Mouse (Mus musculus) lung, embryonic 16.5 days (tissue): Measurements from ENCODE around the gene Gramd1a. TPM values are rescaled to one million over a fixed set of nuclear protein-coding genes. Genes with fewer than 3 reads are reported as not detected.

Experiments
- ATAC-seq: fragments of 200-750 bp; cut with Nextera tagmentation; 2 replicates; pipeline ENCODE4 v1.8.0; 2017; ENCODE audit warnings: low read depth, mild to moderate bottlenecking, moderate library complexity
- H3K27ac ChIP-seq: fragments of 300-500 bp; sonication (generic); 2 replicates; pipeline ENCODE4 v1.5.1; 2014; ENCODE audit warnings: mild to moderate bottlenecking, control low read depth, low read length
- H3K27me3 ChIP-seq: fragments of 300-500 bp; sonication (generic); 2 replicates; pipeline ENCODE4 v1.6.1; 2014; ENCODE audit warnings: low read depth, low read length, mixed read lengths; ENCODE audit not compliant: control insufficient read depth, insufficient read depth
- H3K36me3 ChIP-seq: fragments of 300-500 bp; sonication (generic); 2 replicates; pipeline ENCODE4 v1.6.1; 2014; ENCODE audit warnings: low read length; ENCODE audit not compliant: control insufficient read depth, insufficient read depth
- H3K4me1 ChIP-seq: fragments of 300-500 bp; sonication (generic); replicated peaks from 2 replicates; pipeline ENCODE4 v1.6.1; 2014; ENCODE audit warnings: low read length, mixed read lengths; ENCODE audit not compliant: control insufficient read depth, insufficient read depth
- H3K4me2 ChIP-seq: fragments of 300-500 bp; sonication (generic); 2 replicates; pipeline ENCODE4 v1.6.1; 2014; ENCODE audit warnings: low read depth, low read length, control low read depth
- H3K4me3 ChIP-seq: fragments of 300-500 bp; sonication (generic); 2 replicates; pipeline ENCODE4 v1.5.1; 2014; ENCODE audit warnings: mild to moderate bottlenecking, low read length, control low read depth
- H3K9ac ChIP-seq: fragments of 300-500 bp; sonication (generic); 2 replicates; pipeline ENCODE4 v1.6.1; 2014; ENCODE audit warnings: low read length, control low read depth
- H3K9me3 ChIP-seq: fragments of 300-500 bp; sonication (generic); 2 replicates; pipeline ENCODE4 v1.6.1; 2016; ENCODE audit warnings: low read length; ENCODE audit not compliant: control insufficient read depth
- WGBS: fragments of 180-500 bp; shearing (Covaris S2); extraction: QIAGEN DNeasy Blood & Tissue Kit; methylation state at CpG from one replicate; pipeline ENCODE4 v1.1.7; 2014; 5-methylcytosine and 5-hydroxymethylcytosine counted together
- polyA plus RNA-seq: library from polyadenylated mRNA; unstranded; fragments of >200 nt; fragmentation: Nextera tagmentation; extraction: Ambion mirVana; gene quantifications from 2 replicates; pipeline ENCODE4 v1.2.1, GENCODE M21; 2015

Gramd1a gene
- polyA plus RNA-seq = 68.1 and 72.2 TPM in 2 replicates

DNA sequence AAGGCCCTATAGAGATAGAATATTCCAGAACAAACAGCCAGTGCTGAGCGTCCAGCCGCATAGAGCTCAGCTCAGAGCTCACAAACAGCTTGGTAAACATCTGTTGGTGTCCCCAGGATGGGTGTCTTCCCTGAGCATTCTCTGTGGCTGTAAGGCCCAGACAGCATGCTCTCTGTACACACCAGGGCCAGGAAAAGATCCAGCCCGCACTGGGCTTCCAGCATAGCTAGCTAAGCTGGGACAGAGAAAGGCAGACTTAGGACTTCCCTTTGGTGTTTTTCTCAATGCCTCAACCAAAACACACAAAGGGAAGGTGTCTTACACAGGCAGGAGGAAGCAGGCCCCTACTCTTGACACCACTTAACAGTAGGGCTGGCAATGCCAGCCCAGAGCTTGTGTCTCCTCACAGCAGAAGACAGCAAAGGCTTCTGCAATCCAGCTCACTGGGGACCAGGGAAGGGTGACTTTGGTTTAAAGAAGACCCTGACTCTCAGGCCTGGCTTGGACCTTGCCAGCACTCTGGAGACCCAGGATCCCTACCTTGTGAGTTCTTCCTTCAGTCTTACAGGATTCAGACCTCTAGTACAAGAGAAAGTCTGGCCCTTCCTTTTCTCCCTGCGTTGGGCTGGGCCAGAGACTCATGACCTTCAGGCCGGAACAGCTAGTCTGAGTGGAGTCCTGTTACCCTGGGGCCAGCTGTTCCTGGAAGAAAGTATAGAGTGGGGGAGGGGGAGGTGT, at the start of gene Gramd1a:
Gramd1a (minus strand) TSS at position 601 of the 738 bp plus-strand sequence.
- Histone ChIP-seq H3K4me1 (peaks cover 19% of the 10 kb centered on the region), H3K27me3 (no peaks in the 10 kb centered on the region), H3K4me3 (no peak within 1 kb of the TSS), H3K4me2 (peak within 1 kb of the TSS; percentile 13; the same call in 1 of the 2 replicates), H3K36me3 (no peaks in the 10 kb centered on the region), H3K27ac (peak within 1 kb of the TSS; percentile 34), H3K9me3 (no peaks in the 10 kb centered on the region), H3K9ac (peak within 1 kb of the TSS; percentile 13; the same call in 1 of the 2 replicates)
- WGBS = 58% methylated on average over 5 of the region's 5 CpGs
- ATAC-seq = no peak

DNA sequence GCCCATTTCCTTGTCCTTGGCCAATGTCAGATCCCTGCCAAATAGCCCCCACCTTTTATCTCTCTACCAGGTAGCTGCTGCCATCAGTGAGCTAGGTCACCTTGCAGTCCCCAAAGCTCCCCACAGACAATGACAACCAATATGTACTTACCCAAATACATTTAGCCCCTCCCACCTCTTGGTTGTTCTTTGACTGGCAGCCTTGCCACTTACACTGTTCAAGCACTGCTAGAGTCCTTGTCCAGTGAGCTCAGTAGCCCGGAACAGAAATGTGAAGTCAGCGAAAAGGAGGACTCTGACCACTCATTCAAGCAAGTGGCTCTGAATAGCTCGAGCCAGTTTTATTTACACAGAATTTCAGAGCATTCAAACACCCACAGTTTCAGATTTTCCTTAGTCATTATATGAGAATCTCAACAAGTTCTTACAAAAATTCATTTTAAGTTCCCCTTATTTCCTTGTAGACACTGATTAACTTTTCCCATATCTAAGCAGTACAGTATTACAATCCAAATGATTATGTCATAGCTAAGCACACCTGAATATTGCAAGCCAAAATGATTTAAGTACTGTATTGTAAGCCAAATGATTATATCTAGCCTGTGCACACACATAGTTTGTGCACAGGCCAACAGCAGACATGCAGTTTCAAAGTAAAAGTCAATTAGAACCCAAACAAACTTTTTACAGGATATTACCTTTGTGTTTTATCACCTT, 40.1 kb upstream of the Gramd1a start:
- Histone ChIP-seq H3K27ac (no peak overlapping the region), H3K4me1 (no peaks in the 10 kb centered on the region), H3K9ac (no peak overlapping the region), H3K27me3 (no peaks in the 10 kb centered on the region), H3K36me3 (no peaks in the 10 kb centered on the region), H3K4me3 (no peak overlapping the region), H3K4me2 (no peak overlapping the region), H3K9me3 (no peaks in the 10 kb centered on the region)
- peak; percentile 68 for ATAC-seq
- WGBS = 42% methylated on average over 3 of the region's 3 CpGs

DNA sequence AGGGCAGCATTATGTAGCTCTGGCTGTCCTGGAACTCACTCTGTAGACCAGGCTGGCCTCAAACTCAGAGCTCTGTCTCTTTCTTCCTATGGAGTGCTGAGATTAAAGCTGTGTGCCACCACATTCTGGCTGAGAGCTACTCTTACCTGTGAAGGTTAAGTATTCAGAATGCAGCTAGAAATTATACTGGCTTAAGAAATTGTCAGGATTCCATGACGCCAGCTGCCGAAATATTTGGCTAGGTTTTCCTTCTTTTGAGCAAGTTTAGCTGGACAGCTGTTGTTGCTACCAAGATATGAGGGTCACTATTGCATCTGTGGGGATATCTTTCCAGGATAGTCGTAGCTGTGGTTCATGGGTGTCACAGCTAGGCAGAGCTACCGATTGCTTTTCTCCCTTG, 29.0 kb upstream of the Gramd1a start:
- WGBS = 66% methylated on average over 4 of the region's 4 CpGs
- Histone ChIP-seq H3K27ac (no peak overlapping the region), H3K9me3 (no peaks in the 10 kb centered on the region), H3K4me3 (no peak overlapping the region), H3K9ac (no peak overlapping the region), H3K27me3 (no peaks in the 10 kb centered on the region), H3K4me2 (no peak overlapping the region), H3K36me3 (no peaks in the 10 kb centered on the region), H3K4me1 (no peaks in the 10 kb centered on the region)
- ATAC-seq = no peak

DNA sequence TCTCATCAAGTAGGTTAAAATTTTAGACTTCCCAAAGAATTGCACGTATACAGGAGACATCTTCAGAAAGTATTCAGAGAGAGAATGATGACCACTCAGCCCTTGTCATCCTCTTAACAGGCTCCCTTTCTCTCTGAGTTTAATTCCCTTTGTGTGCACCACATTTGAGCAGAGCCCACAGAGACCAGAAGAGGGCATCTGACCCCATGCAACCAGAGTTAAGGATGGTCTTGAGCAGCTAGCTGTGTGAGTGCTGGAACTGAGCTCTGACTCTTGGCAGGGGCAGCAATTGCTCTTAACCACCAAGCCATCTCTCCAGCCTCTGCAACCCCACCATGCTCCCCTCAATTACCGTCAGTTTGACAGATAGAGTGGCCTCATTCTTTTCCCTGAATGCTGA, 27.2 kb upstream of the Gramd1a start:
- WGBS = 26% methylated on average over 2 of the region's 2 CpGs
- H3K27ac ChIP-seq = no peak overlapping the region

DNA sequence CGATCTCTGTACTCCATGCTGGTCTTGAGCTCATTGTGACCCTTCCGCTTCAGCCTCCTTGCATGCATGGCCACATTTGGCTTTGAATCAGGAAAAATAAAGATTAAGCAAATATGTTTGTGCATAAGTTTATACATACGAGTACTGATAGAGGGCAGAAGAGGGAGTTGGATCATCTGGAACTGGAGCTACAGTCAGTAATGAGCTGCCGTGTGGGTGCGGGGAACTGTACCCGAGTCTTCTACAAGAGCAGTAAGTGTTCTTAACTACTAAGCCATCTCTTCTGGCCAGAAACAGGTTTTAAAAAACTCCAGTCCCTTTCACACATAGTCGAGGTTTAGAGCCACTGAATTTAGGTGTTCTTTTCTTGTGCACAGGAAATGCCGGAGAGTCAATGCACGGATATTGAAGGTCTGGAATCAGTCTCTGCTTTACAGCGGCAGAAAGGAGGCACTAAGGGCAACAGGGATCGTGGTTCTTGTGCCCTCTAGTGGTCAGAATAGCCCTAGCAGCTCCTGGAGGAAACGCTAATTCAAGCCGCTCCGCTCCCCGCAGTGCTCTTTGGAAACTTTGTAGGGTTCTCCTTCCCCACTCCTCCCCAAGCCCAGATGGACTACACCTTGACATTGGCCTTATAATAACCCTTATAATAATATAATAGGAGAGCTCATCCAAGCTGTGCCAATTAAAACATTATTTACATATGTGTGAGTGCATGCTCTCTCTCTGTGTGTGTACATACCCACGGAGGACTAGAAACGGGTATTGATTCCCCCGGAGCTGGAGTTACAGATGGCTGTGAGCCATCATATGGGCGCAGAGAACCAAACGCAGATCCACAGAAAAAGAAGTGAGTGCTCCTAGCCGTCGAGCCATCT, 21.4 kb upstream of the Gramd1a start:
- Histone ChIP-seq H3K4me1 (no peaks in the 10 kb centered on the region), H3K36me3 (no peaks in the 10 kb centered on the region), H3K9me3 (no peaks in the 10 kb centered on the region), H3K9ac (no peak overlapping the region), H3K27ac (no peak overlapping the region), H3K4me2 (peak overlapping the region; percentile 42), H3K27me3 (no peaks in the 10 kb centered on the region; the same call in 1 of the 2 replicates), H3K4me3 (peak overlapping the region; percentile 15; the same call in 1 of the 2 replicates)
- peak; percentile 78 for ATAC-seq
- WGBS = 17% methylated on average over 22 of the region's 22 CpGs

More for the DNA sequence above, 27.2 kb upstream of the Gramd1a start:
- Histone ChIP-seq H3K4me2 (no peak overlapping the region), H3K9ac (no peak overlapping the region), H3K9me3 (no peaks in the 10 kb centered on the region), H3K36me3 (no peaks in the 10 kb centered on the region), H3K4me1 (no peaks in the 10 kb centered on the region), H3K4me3 (no peak overlapping the region), H3K27me3 (no peaks in the 10 kb centered on the region)
- no peak for ATAC-seq

DNA sequence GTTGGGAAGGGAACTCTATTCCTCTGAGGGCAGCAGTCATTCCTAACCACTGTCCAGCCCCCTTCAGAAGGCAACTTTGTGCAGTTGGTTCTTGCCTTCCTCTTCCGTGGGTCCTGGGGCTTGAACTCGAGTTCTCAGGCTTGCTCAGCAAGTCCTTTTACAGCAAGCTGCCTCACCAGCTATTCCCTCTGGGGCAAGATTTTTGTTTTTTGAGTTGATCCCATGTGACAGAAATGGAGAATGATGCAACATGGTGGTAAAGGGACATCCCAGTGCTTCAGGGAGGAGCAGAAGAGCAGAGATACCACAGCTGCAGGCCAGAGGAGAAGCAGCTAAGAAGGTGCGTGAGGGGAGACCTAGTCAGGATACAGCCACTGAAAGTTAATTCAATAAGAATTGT, 19.4 kb upstream of the Gramd1a start:
- H3K36me3 ChIP-seq = no peaks in the 10 kb centered on the region
- no peak overlapping the region for H3K9ac ChIP-seq
- no peaks in the 10 kb centered on the region; the same call in 1 of the 2 replicates for H3K27me3 ChIP-seq
- H3K4me1 ChIP-seq = no peaks in the 10 kb centered on the region
- H3K27ac ChIP-seq = no peak overlapping the region
- no peak overlapping the region for H3K4me2 ChIP-seq
- no peak overlapping the region for H3K4me3 ChIP-seq
- 77% methylated on average over 3 of the region's 3 CpGs for WGBS
- ATAC-seq = no peak
- H3K9me3 ChIP-seq = no peaks in the 10 kb centered on the region

DNA sequence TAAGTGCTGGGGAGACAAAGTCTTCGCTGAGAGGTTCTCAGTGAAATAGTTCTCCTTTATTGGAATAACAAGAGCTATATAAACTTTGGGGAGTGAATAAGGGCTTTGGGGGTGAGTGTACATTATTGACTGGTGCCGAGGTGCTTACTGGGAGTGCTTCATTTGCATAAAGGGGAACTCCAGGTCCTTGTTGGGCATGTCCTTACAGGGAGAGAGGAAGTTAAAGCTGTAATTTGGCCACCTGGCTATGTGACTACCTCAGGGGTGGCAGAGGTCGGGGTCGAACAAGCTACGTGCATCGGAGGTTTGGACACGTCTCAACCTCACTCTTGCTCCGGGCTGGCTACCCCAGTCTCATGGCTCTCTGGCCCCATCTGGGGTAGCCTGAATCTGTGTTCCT, 18.8 kb upstream of the Gramd1a start:
- Histone ChIP-seq H3K27ac (no peak overlapping the region), H3K27me3 (no peaks in the 10 kb centered on the region; the same call in 1 of the 2 replicates), H3K9me3 (no peaks in the 10 kb centered on the region), H3K4me2 (no peak overlapping the region), H3K36me3 (no peaks in the 10 kb centered on the region), H3K9ac (no peak overlapping the region), H3K4me1 (no peaks in the 10 kb centered on the region), H3K4me3 (no peak overlapping the region)
- no peak for ATAC-seq
- WGBS = 67% methylated on average over 8 of the region's 8 CpGs

DNA sequence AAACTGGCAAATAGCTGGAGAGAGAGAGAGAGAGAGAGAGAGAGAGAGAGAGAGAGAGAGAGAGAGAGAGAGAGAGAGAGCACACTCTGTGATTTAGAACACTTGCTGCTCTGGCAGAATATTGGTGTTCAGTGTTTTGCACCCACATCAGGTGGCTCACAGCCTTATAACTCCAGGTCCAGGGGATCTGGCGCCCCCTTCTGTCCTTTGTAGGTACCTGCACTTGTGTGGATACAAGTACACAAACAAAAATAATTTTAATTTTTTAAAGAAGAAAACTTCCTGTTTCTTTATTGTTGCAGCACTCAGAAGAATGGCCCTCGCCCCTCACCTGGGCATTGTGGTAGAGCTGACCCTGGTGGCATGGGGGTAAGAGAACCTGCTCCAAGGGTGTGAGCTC, 16.5 kb upstream of the Gramd1a start:
- no peak for ATAC-seq

DNA sequence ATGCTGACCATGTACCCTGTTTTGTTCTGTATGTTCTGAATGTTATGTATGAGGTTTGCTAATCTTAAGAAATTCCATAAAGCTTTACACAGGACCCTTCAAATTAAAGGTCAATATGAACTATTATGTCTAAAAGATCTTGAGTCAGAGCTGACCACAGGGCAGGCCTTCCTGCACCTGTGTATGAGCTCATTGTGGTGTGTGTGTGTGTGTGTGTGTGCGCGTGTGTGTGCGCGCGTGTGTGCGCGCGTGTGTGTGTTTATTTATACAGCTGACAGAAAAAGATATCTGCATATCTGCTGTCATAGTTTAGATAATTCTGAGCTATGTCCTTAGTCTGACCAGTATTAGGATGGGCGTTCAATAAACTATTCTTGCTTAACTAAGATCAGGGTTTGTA, 14.8 kb upstream of the Gramd1a start:
- 82% methylated on average over 9 of the region's 9 CpGs for WGBS
- no peak for ATAC-seq
- H3K4me2 ChIP-seq = no peak overlapping the region
- H3K4me3 ChIP-seq = no peak overlapping the region
- no peaks in the 10 kb centered on the region for H3K27me3 ChIP-seq
- H3K27ac ChIP-seq = no peak overlapping the region
- no peak overlapping the region for H3K9ac ChIP-seq
- no peaks in the 10 kb centered on the region for H3K9me3 ChIP-seq
- no peaks in the 10 kb centered on the region for H3K36me3 ChIP-seq
- no peaks in the 10 kb centered on the region for H3K4me1 ChIP-seq

More for the DNA sequence above, 16.5 kb upstream of the Gramd1a start:
- Histone ChIP-seq H3K27me3 (no peaks in the 10 kb centered on the region), H3K4me1 (no peaks in the 10 kb centered on the region), H3K9me3 (no peaks in the 10 kb centered on the region), H3K36me3 (no peaks in the 10 kb centered on the region), H3K9ac (no peak overlapping the region), H3K4me3 (no peak overlapping the region), H3K4me2 (no peak overlapping the region), H3K27ac (no peak overlapping the region)
- 2% methylated on average over 2 of the region's 2 CpGs for WGBS
